Comparison of ENCODE assay signal across 7 mouse cellular contexts in the genomic region with DNA sequence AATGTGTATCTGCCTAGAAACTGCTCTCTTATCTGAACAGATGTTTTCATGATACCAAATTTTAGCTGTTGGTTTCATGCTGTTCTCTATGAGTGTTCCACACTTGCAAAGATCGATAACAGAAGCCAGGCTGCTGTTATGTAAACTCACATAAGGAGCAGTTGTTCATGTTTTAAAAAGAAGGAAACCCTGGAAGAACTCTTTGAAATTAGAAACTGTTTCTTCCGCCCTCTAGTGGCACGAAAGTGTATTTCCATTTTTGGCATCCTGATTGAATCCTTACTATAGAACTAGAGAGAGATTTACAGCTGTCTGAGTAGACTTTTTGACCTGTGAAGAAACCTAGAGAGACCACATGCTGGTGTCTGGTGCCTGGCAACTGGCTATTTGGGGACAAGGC. TPM values are rescaled to one million over a fixed set of nuclear protein-coding genes. Genes with fewer than 3 reads are reported as not detected.
A peak's percentile ranks its signal among the peaks of the same experiment; 100 is the strongest.
DNase-seq lines count a peak whose midpoint lies in the region; ATAC-seq and TF ChIP-seq lines count a peak whose summit lies in the region.

No protein-coding gene starts in this region.

- TF ChIP-seq CTCF in brain, embryonic 14.5 days (IDR thresholded peaks at IDR 0.05; ENCODE audit: borderline replicate concordance, extremely low read depth, insufficient read depth, insufficient read length), result peak; percentile 32

- H3K4me1 ChIP-seq in kidney, embryonic 16.5 days (ENCODE audit: insufficient read depth, low read length), result no peaks in the 10 kb centered on the region

- 0 out of 2 replicates have a peak, but pooled peaks cover 4% of the 10 kb centered on the region for H3K36me3 ChIP-seq in kidney, embryonic 16.5 days (ENCODE audit: insufficient read depth, low read length)

- DNase-seq in kidney, adult 9 months, result peak; percentile 27
- peak; percentile 48 for DNase-seq in ES-CJ7 (ENCODE audit: low read depth, low spot score)
- peak; percentile 77 for DNase-seq in brain, embryonic 14.5 days (ENCODE audit: low read depth)
- DNase-seq in left cerebral cortex, postnatal 14 days (ENCODE audit: low spot score in 2 of 2), result peak; percentile 72 to 83
- no peak for DNase-seq in ovary, postnatal 10 days (ENCODE audit: low spot score)
- DNase-seq in spleen, postnatal 10 days (ENCODE audit: low spot score in 2 of 2), result no peak

- no peak overlapping the region for H3K4me2 ChIP-seq in kidney, embryonic 16.5 days (replicated peaks; ENCODE audit: low read depth, low read length)

- H3K27ac ChIP-seq in kidney, embryonic 16.5 days (ENCODE audit: low read length), result no peak overlapping the region

- no peak for TF ChIP-seq POLR2A in brain, embryonic 14.5 days (IDR thresholded peaks at IDR 0.05; ENCODE audit: borderline replicate concordance, extremely low read depth, insufficient read depth, insufficient read length, poor library complexity, severe bottlenecking)

- 11% methylated on average over 3 of the region's 3 CpGs for WGBS in kidney, embryonic 16.5 days

- no peak overlapping the region for H3K9ac ChIP-seq in kidney, embryonic 16.5 days (replicated peaks; ENCODE audit: low read length)

- no peaks in the 10 kb centered on the region for H3K9me3 ChIP-seq in kidney, embryonic 16.5 days (ENCODE audit: low read length)

- H3K4me3 ChIP-seq in kidney, embryonic 16.5 days (ENCODE audit: low read length), result no peak overlapping the region

- intact Hi-C loops in left cerebral cortex, postnatal 14 days (cut with DNase I), result no loop called here

- no peak for ATAC-seq in kidney, embryonic 16.5 days (ENCODE audit: low FRiP score, low TSS enrichment)

- no peaks in the 10 kb centered on the region for H3K27me3 ChIP-seq in kidney, embryonic 16.5 days (ENCODE audit: insufficient read depth, low read length)

RNA-seq across cellular contexts. Expression of a gene that starts 43.5 kb away (rescaled TPM):
- 40.6 and 42.8 TPM in 2 replicates for polyA plus RNA-seq in kidney, embryonic 16.5 days (2015; fragmentation: Nextera tagmentation; extraction: Ambion mirVana)
- polyA plus RNA-seq in brain, embryonic 14.5 days (2012; rRNA removed), result 432 and 459 TPM in 2 replicates
- 100 to 1,000 TPM; 285 to 314 TPM for total RNA-seq in left cerebral cortex, postnatal 14 days (2021)

Comparison
In these comparisons a context has a peak if more than half of its experiments do, and no peak if none do; other contexts are left out.
1. DNase-seq: peak in kidney, adult 9 months (single experiment), ES-CJ7 (single experiment), brain, embryonic 14.5 days (single experiment) and left cerebral cortex, postnatal 14 days (2 of 2); none in ovary, postnatal 10 days (single experiment) and spleen, postnatal 10 days (0 of 2).